Mouse (Mus musculus): ENCODE data around the gene Ubxn1. TPM values are rescaled to one million over a fixed set of nuclear protein-coding genes. Genes with fewer than 3 reads are reported as not detected.
A peak's percentile ranks its signal among the peaks of the same experiment; 100 is the strongest.

Ubxn1 gene
- total RNA-seq, 2 experiments from 2014 or later = 190 to 208 TPM

GRCm38 (mm10) chr19:8897865-8898495 lies 26.7 kb downstream of the Ubxn1 start, which contains the start of gene Ganab:
Ganab (plus strand) TSS chr19:8898071.
- DNase-seq = peak; percentile 93

- no peak for DNase-seq
Measured at GRCm38 (mm10) chr19:8898576-8898975, 27.3 kb downstream of the Ubxn1 start.

- DNase-seq = no peak
Measured at GRCm38 (mm10) chr19:8899079-8899478, 27.8 kb downstream of the Ubxn1 start.

GRCm38 (mm10) chr19:8903412-8903811 lies 32.1 kb downstream of the Ubxn1 start:
- no peak for DNase-seq

- DNase-seq = no peak
Measured at GRCm38 (mm10) chr19:8908531-8908930, 37.2 kb downstream of the Ubxn1 start.

- no peak for DNase-seq
Measured at GRCm38 (mm10) chr19:8911810-8912209, 40.5 kb downstream of the Ubxn1 start.

- DNase-seq = no peak
Measured at GRCm38 (mm10) chr19:8914212-8914611, 42.9 kb downstream of the Ubxn1 start.

- DNase-seq = no peak
Measured at GRCm38 (mm10) chr19:8919000-8919399, 47.7 kb downstream of the Ubxn1 start.

- no peak for DNase-seq
Measured at GRCm38 (mm10) chr19:8919684-8920072, 48.4 kb downstream of the Ubxn1 start.

GRCm38 (mm10) chr19:8920073-8920736 lies 48.9 kb downstream of the Ubxn1 start, which contains the start of gene B3gat3:
B3gat3 (plus strand) TSS chr19:8920374.
- peak; percentile 95 for DNase-seq

GRCm38 (mm10) chr19:8920836-8921291 lies 49.6 kb downstream of the Ubxn1 start:
- no peak for DNase-seq

GRCm38 (mm10) chr19:8921741-8922140 lies 50.4 kb downstream of the Ubxn1 start:
- DNase-seq = no peak

Small RNAs within 50 kb of the gene (microRNA-seq; reads per million reads assigned to microRNA genes)
- gene Mir5136 (ENCODE audit: borderline replicate concordance in 2 of 2) = 0 to 0.74 reads per million in 2 experiments

Other genes with a start within 250 kb of the Ubxn1 start
- not detected for gene Chrm1, start 207.7 kb upstream of the Ubxn1 start, total RNA-seq (2021)
- gene Slc3a2, start 148.1 kb upstream of the Ubxn1 start, total RNA-seq (2021) = 10 to 100 TPM; 26.7 to 34.6 TPM
- 10 to 100 TPM; 16.9 to 18.2 TPM for gene Wdr74, start 135.7 kb upstream of the Ubxn1 start, total RNA-seq (2021)
- not detected for gene 1700092M07Rik, start 130.8 kb upstream of the Ubxn1 start, total RNA-seq (2021)
- gene Stx5a, start 130.1 kb upstream of the Ubxn1 start, total RNA-seq (2021) = 10 to 100 TPM; 20.9 to 21.6 TPM
- 10 to 100 TPM; 32.4 to 33.8 TPM for gene Nxf1, start 114.4 kb upstream of the Ubxn1 start, total RNA-seq (2021)
- 10 to 100 TPM; 82.8 to 87.5 TPM for gene Tmem223, start 100.5 kb upstream of the Ubxn1 start, total RNA-seq (2021)
- 1 to 10 TPM; 8.3 to 9.8 TPM for gene Tmem179b, start 97.0 kb upstream of the Ubxn1 start, total RNA-seq (2021)
- gene Taf6l, start 85.1 kb upstream of the Ubxn1 start, total RNA-seq (2021) = 1 to 10 TPM; 4.8 to 5.8 TPM
- gene Polr2g, start 72.9 kb upstream of the Ubxn1 start, total RNA-seq (2021) = 10 to 100 TPM; 29.3 to 34.7 TPM
- under 1 TPM; 0.43 to 0.56 TPM for gene Zbtb3, start 68.9 kb upstream of the Ubxn1 start, total RNA-seq (2021)
- gene Ttc9c, start 52.2 kb upstream of the Ubxn1 start, total RNA-seq (2021) = 10 to 100 TPM; 10.9 to 13.1 TPM
- 10 to 100 TPM; 34.7 to 38.6 TPM for gene Hnrnpul2, start 51.5 kb upstream of the Ubxn1 start, total RNA-seq (2021)
- gene AC129217.1, start 41.7 kb upstream of the Ubxn1 start, total RNA-seq (2021) = not detected
- 10 to 100 TPM; 15.7 to 20.8 TPM for gene Bscl2, start 34.0 kb upstream of the Ubxn1 start, total RNA-seq (2021)
- gene Gng3, start 32.3 kb upstream of the Ubxn1 start, total RNA-seq (2021) = not detected
- gene Lrrn4cl, start 20.7 kb upstream of the Ubxn1 start, total RNA-seq (2021) = 10 to 100 TPM in 1 of 2 experiments, 1 to 10 TPM in 1; 6.8 to 10.9 TPM
- gene Uqcc3, start 9.4 kb downstream of the Ubxn1 start, total RNA-seq (2021) = 10 to 100 TPM; 50.8 to 57.0 TPM
- 10 to 100 TPM in 1 of 2 experiments, 1 to 10 TPM in 1; 4.8 to 10.3 TPM for gene Lbhd1, start 12.2 kb downstream of the Ubxn1 start, total RNA-seq (2021)
- gene Gm49403, start 12.4 kb downstream of the Ubxn1 start, total RNA-seq (2021) = not detected
- gene 1810009A15Rik, start 17.4 kb downstream of the Ubxn1 start, total RNA-seq (2021) = 10 to 100 TPM; 13.1 to 18.0 TPM
- not detected for gene Gm49416, start 17.4 kb downstream of the Ubxn1 start, total RNA-seq (2021)
- 1 to 10 TPM; 8.3 to 9.4 TPM for gene Ints5, start 21.5 kb downstream of the Ubxn1 start, total RNA-seq (2021)
- 10 to 100 TPM; 23.1 to 25.9 TPM for gene Ganab, start 26.6 kb downstream of the Ubxn1 start, total RNA-seq (2021)
- 10 to 100 TPM; 27.2 to 28.3 TPM for gene B3gat3, start 48.9 kb downstream of the Ubxn1 start, total RNA-seq (2021)
- gene Rom1, start 57.9 kb downstream of the Ubxn1 start, total RNA-seq (2021) = 10 to 100 TPM in 1 of 2 experiments, 1 to 10 TPM in 1; 6.7 to 18.4 TPM
- 1 to 10 TPM; 6.0 to 7.2 TPM for gene Eml3, start 58.1 kb downstream of the Ubxn1 start, total RNA-seq (2021)
- gene Mta2, start 70.4 kb downstream of the Ubxn1 start, total RNA-seq (2021) = 10 to 100 TPM; 19.5 to 21.9 TPM
- gene Tut1, start 82.4 kb downstream of the Ubxn1 start, total RNA-seq (2021) = 1 to 10 TPM; 5.7 to 7.2 TPM
- gene Eef1g, start 95.5 kb downstream of the Ubxn1 start, total RNA-seq (2021) = 100 to 1,000 TPM; 464 to 492 TPM
- 100 to 1,000 TPM; 183 to 204 TPM for gene Ahnak, start 117.8 kb downstream of the Ubxn1 start, total RNA-seq (2021)
- gene Scgb1a1, start 216.5 kb downstream of the Ubxn1 start, total RNA-seq (2021) = not detected